Mouse (Mus musculus) gastrocnemius, postnatal 10 days (tissue): Measurements from ENCODE around the gene Commd3. TPM values are rescaled to one million over a fixed set of nuclear protein-coding genes. Genes with fewer than 3 reads are reported as not detected.

ENCODE experiments used
- DNase-seq: peaks from one replicate; pipeline ENCODE4 v3.0.0; 2021; ENCODE audit warnings: mixed read lengths
- long read RNA-seq, 2 experiments: library from polyadenylated mRNA; stranded (forward); transcript quantifications; one replicate each; pipeline ENCODE4 v2.0.0; 2021
- total RNA-seq, 2 experiments: library from RNA; stranded (reverse); gene quantifications; 2 replicates each; pipeline ENCODE4 v1.2.3; 2021

The Commd3 gene
- 100 to 1,000 TPM; 124 to 130 TPM for total RNA-seq
- long read RNA-seq, experiment 1, transcript Commd3-201 (8 exons, 935 nt) = major isoform, 78 of 85 reads
- long read RNA-seq, experiment 1, partial matches to known transcripts = 2 of 85 reads
- long read RNA-seq, experiment 1, other reads (novel, unspliced or antisense) = 4 of 85 reads
- long read RNA-seq, experiment 2, transcript Commd3-201 (8 exons, 935 nt) = major isoform, 71 of 79 reads
- long read RNA-seq, experiment 2, partial matches to known transcripts = 0 of 79 reads
- long read RNA-seq, experiment 2, other reads (novel, unspliced or antisense) = 8 of 79 reads

- DNase-seq = peak; percentile 98
Measured at GRCm38 (mm10) chr2:18672133-18672765, at the start of gene Commd3. Gene Commd3, plus strand, starts transcription at chr2:18672384.

- no peak for DNase-seq
Measured at GRCm38 (mm10) chr2:18623219-18623618, 49.0 kb upstream of the Commd3 start.

GRCm38 (mm10) chr2:18630547-18630946 is 41.6 kb upstream of the Commd3 start:
- no peak for DNase-seq

GRCm38 (mm10) chr2:18635052-18635451 is 37.1 kb upstream of the Commd3 start:
- DNase-seq = peak; percentile 30

- DNase-seq = no peak
Measured at GRCm38 (mm10) chr2:18648563-18648962, 23.6 kb upstream of the Commd3 start.

- DNase-seq = no peak
Measured at GRCm38 (mm10) chr2:18654821-18655220, 17.4 kb upstream of the Commd3 start.

GRCm38 (mm10) chr2:18664003-18664402 is 8.2 kb upstream of the Commd3 start:
- no peak for DNase-seq

- no peak for DNase-seq
Measured at GRCm38 (mm10) chr2:18671041-18671440, 1.1 kb upstream of the Commd3 start.

GRCm38 (mm10) chr2:18672766-18673164 is 581 bp downstream of the Commd3 start:
- no peak for DNase-seq

- no peak for DNase-seq
Measured at GRCm38 (mm10) chr2:18673766-18674165, 1.6 kb downstream of the Commd3 start.

- no peak for DNase-seq
Measured at GRCm38 (mm10) chr2:18674193-18674902, 2.2 kb downstream of the Commd3 start.

- no peak for DNase-seq
Measured at GRCm38 (mm10) chr2:18675681-18676456, 3.7 kb downstream of the Commd3 start.

GRCm38 (mm10) chr2:18676457-18676935 is 4.3 kb downstream of the Commd3 start:
- DNase-seq = peak; percentile 79

- DNase-seq = peak; percentile 59
Measured at GRCm38 (mm10) chr2:18676936-18677491, 4.8 kb downstream of the Commd3 start, which contains the start of gene Bmi1. Gene Bmi1, plus strand, starts transcription at chr2:18677018.

- DNase-seq = peak; percentile 55
Measured at GRCm38 (mm10) chr2:18677631-18678471, 5.7 kb downstream of the Commd3 start.

- no peak for DNase-seq
Measured at GRCm38 (mm10) chr2:18679701-18680100, 7.5 kb downstream of the Commd3 start.

- no peak for DNase-seq
Measured at GRCm38 (mm10) chr2:18680501-18680900, 8.3 kb downstream of the Commd3 start.

- DNase-seq = peak; percentile 44
Measured at GRCm38 (mm10) chr2:18680961-18681360, 8.8 kb downstream of the Commd3 start.

GRCm38 (mm10) chr2:18684062-18684461 is 11.9 kb downstream of the Commd3 start:
- DNase-seq = no peak

- no peak for DNase-seq
Measured at GRCm38 (mm10) chr2:18686386-18686785, 14.2 kb downstream of the Commd3 start.
